Mouse (Mus musculus) embryonic fibroblast, embryonic 13.5 days (primary cell): ENCODE results near the gene Tspan14.

ENCODE experiments used
- CTCF ChIP-seq: IDR thresholded peaks from 2 replicates; pipeline ENCODE4 v1.5.1; 2011; ENCODE audit warnings: mild to moderate bottlenecking, control low read depth, low read length, moderate library complexity, borderline replicate concordance; ENCODE audit not compliant: insufficient read depth
- POLR2A ChIP-seq: IDR thresholded peaks from 2 replicates; pipeline ENCODE4 v1.6.1; 2011; ENCODE audit warnings: low read depth, mild to moderate bottlenecking, control low read depth, low read length, moderate library complexity

DNA sequence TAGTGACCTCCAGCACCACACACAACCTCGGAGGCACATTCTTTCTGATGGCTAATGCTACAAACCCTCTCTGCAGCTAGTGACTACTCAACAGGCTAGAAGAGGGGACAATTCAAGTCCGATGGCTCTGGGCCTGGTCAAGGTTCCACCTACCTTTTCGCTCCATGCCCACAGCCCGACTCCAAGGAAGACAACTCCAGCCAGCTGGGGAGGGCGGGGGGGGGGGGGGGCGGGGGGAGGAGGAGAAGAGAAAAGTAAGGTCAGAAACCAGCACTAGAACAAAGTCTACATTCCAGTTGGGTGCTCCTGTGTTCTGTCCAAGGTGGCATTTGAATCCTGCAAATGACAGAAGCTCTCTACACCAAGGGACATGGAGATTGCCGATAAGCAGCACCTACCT is 48.1 kb downstream of the Tspan14 start:
- TF ChIP-seq CTCF (no peak), POLR2A (no peak)
